Mouse (Mus musculus) lung, postnatal 10 days (tissue): ENCODE measurements around the gene Mgea5.

Experiments used
- DNase-seq: peaks from one replicate; pipeline ENCODE4 v3.0.0; 2021

The Mgea5 gene

GRCm38 (mm10) chr19:45795406-45795944 lies 11.8 kb upstream of the Mgea5 start:
- peak; percentile 57 for DNase-seq

DNA sequence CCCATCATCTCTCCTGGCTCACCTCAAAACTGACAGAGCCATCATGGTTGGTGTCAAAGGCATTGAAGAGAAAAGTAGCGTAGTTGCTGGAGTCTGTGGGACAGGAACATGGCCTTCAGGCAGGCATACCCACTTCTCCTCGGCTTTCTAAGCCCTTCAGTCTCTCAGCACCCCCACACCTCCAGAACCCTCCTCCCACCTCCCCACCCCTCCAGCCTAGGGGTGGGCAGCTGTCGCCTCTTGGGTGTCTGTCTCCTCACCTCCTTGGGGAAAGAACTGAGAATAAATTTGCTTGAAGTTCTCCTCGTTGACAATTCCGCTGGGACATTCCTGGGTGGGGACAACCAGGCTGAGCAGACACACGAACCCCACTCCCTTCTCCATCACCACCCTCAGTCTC lies 11.1 kb upstream of the Mgea5 start:
- DNase-seq = no peak

DNA sequence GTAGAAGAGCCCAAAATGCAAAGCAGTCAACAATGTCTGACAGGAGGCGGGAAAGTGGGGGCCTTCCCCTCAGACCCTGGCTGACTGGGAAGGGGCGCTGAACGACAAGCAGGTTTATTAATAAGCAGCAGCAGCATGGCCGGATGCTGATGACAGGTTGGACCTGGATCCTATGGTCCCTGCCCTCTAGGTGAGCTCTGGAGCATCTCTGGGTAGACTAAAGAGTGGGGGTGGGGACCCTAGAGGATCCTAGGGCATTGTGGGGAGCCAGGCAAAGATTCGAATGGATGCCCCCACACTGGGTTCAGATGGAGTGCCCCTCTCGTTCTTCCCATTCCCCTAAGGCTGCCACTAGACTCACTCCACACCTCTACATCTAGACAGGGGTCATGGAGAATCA lies 8.8 kb upstream of the Mgea5 start:
- DNase-seq = no peak

GRCm38 (mm10) chr19:45789888-45790874 lies 6.5 kb upstream of the Mgea5 start:
- DNase-seq = peak; percentile 43

- no peak for DNase-seq
Measured at GRCm38 (mm10) chr19:45789365-45789764, 5.7 kb upstream of the Mgea5 start.

- no peak for DNase-seq
Measured at GRCm38 (mm10) chr19:45788337-45788736, 4.7 kb upstream of the Mgea5 start.

DNA sequence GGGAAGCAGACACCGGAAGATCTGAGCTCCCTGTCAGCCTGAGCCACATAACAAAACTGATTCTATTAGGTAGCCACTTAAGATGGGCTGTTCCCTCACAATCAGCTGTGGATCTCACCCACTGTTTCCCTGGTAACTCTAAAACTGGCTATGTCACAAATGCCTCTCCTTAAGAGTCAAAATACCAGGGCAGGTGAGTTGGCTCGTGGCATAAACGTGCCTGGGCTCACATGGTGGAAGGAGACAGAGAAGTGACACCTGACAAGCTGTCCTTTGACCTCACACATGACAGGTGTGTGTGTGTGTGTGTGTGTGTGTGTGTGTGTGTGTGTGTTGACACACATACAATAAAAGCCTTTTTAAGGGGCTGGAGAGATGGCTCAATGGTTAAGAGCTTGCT lies 3.8 kb upstream of the Mgea5 start:
- no peak for DNase-seq

- no peak for DNase-seq
Measured at GRCm38 (mm10) chr19:45785470-45785869, 1.8 kb upstream of the Mgea5 start.

- peak; percentile 24 for DNase-seq
Measured at GRCm38 (mm10) chr19:45783933-45784576, 418 bp upstream of the Mgea5 start.

- DNase-seq = peak; percentile 92
Measured at GRCm38 (mm10) chr19:45782315-45783001, 1.2 kb downstream of the Mgea5 start.

DNA sequence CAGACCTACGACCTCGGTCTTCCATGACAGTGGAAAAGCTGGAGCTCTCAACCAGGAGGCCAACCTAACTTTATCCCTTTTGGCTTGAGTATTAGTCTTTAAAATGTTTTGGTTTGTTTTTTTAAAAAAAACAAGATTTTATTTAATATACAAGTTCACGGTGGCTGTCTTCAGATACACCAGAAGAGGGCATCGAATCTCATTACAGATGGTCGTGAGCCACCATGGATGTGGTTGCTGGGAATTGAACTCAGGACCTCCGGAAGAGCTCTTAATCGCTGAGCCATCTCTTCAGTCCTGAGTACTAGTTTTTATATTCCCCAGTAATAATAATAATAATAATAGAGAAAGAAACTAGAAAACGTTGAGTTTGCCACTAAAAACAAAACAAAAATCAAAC lies 2.0 kb downstream of the Mgea5 start:
- no peak for DNase-seq

DNA sequence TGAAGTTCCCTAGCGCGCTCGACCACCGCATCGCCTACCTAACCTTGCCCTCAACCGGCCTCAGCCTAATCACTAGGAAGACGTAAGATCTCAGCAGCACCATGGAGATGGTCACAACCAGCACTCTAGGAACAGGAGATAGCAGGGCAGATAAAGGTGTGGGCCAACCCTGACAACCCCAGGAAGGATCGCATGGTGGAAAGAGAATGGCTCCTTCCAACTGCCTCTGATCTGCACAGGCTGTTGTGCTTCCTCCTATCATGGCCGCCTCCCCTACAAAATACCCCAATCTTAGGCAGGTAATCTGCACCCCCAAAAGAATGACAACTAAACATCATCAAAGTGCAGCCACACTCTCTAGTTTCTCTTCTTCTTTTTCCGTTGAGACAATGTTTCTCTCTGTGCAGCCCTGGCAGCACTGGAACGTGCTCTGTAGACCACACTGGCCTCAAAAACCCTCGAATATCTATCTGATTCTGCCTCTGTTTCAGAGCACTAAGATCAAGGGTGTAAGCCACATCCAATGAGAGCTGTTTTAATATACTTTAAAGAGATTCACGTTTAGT lies 3.2 kb downstream of the Mgea5 start:
- DNase-seq = no peak

DNA sequence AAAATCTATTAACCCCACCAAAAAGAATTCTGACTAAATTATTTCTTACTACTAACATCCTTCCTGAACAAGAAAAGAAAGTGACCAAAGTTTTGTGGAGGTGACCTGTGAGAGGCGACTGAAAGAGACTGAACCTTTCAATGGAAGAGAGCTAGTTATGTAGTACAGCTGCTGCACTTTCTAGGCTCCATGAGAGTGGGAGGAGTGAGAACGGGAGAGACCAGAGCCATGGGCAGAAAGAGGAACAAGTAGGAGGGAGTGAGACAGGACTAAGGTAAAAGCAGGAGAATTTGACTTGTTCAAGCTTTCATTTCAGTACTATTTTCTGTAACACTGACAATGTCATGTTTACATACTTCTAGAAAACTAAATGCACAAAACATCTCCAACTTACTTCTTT lies 8.2 kb downstream of the Mgea5 start:
- DNase-seq = no peak

DNA sequence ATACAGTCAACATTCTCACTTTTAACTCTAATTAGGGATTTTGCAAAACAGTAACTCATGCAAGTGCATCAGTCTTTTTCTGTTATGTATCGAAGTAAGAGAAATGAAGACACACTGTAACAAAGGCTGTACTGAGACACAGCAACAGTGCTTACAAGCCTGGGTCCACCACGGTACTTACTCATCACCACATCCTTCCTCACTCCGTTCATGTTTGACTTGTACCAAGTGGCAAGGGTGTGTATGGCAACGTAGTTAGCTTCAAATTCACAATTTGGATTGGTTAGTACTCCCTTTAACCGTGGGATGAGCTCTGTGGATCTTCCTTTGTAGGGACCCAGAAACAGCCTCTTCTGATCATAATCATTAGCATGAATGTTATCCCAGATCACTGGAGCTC lies 12.1 kb downstream of the Mgea5 start:
- no peak for DNase-seq

DNA sequence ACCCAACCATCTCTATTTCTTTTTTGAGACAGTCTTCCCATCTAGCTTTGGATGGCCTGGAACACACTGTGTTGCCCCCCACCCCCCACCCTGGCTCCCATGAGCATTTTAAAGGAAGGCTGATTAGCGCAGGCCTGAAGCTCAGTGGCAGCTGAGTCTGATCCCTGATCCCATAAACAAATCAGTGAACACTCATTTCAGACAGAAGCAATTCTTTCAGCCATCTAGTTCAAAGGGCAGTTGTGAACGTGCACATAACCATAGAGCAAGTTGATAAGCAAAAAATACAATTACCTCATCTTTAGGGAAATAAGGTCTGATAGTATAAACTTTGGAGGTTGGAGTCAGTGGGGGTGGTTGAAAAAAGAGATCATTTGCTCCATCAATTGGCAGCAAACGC lies 22.8 kb downstream of the Mgea5 start:
- DNase-seq = no peak

GRCm38 (mm10) chr19:45758671-45759070 lies 25.0 kb downstream of the Mgea5 start:
- DNase-seq = no peak

- DNase-seq = no peak
Measured at GRCm38 (mm10) chr19:45753551-45753950, 30.1 kb downstream of the Mgea5 start.

DNA sequence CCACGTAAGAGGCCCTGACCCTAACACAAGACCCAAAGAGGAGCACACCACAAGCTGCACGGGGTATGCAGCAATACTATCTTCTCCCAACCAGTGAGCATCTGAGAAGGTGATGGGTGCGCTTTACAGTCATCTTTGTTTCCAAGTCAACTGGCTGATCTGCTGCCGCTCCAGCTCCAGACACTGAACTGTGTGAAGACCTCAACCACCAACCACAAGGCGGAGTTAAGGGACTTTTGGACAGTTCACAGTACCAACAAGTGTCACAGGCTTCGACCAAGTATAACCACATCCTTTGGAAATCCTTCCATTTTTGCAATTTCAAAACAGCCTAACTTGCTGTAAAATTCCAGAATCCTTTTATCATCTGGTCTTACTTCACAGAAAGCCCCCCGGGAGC lies 31.8 kb downstream of the Mgea5 start:
- DNase-seq = no peak

- peak; percentile 91 for DNase-seq
Measured at GRCm38 (mm10) chr19:45749243-45750043, 34.2 kb downstream of the Mgea5 start, which contains the start of gene Npm3. TSS of gene Npm3 (minus strand) at chr19:45749591.

DNA sequence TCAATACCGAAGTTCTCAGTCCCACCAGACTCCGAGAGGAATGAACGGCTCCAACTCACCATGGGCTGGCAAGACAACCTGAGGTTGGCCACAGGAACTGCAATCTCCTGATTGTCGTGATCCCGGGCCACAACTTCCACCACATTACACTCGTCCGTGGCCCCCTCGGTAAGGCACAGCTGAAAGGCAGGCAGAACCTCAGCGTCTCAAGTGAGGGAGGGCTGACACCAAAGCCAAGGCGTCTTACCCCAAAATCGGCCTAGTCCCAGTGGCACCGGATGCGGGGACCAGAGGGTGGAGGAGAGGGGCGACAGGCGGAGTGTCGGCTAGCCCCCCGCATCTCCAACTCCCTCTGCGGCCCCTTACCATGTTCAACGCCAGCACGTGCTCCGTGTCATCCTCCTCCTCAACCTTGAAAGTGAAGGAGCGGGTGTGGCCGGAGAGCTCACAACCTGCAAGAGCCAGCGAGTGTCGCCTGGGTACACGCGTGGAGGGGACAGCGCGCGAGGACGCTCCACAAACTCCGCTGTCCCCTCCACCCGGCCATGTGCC lies 34.9 kb downstream of the Mgea5 start:
- peak; percentile 18 for DNase-seq

GRCm38 (mm10) chr19:45748206-45748605 lies 35.4 kb downstream of the Mgea5 start:
- no peak for DNase-seq
